Mouse (Mus musculus): ENCODE data around the gene Srsf9.
"Not testable (repeated sequence)": the region's sequence is repeated elsewhere in the genome, so short reads cannot be mapped to it uniquely, and the experiment has no call there.

DNA sequence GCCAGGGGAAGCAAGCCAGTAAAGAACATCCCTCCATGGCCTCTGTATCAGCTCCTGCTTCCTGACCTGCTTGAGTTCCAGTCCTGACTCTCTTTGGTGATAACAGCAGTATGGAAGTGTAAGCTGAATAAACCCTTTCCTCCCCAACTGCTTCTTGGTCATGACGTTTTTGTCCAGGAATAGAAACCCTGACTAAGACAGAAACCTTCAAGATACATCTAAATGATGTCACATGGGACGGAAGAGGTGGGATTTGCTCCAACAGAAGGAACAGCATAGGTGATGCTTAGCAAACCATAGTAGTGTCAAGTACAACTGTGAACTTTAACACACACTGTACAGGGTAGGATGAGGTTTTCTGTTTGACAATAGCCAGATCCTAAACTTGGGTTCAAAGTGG, 51.9 kb downstream of the Srsf9 start:
- not testable (repeated sequence) for TF ChIP-seq CTCF, EP300 (IDR thresholded peaks at IDR 0.05; ENCODE audit: low read depth)
